Mouse (Mus musculus): ENCODE results near the gene Olfr995. TPM values are rescaled to one million over a fixed set of nuclear protein-coding genes. Genes with fewer than 3 reads are reported as not detected.

Gene Olfr995
- polyA plus RNA-seq (2012; ENCODE audit: insufficient read depth, insufficient read length, missing spikeins): not detected in 2 replicates

DNA sequence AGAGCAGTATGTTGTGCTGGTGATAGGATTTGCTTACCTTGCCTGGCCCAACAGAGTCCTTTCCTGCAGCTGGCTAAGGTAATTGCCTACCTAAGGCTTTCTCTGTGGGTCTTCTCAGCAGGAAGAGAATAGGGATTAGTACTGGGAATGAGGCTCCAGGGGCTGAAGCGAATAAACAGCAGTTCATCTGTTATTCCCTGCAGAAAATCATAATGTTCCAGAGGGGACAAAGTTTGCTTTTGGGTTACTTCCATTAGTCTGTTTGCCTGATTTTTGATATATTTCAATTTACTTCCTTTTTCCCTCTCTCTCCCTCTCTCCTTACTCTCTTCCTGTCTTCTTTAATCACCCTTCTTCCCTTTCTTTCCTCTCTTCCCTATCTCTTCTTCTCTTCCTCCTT lies at the start of gene Olfr995:
TSS of gene Olfr995 (minus strand) at position 101 of the 400 bp plus-strand sequence.
- Histone ChIP-seq H3K4me1 (ENCODE audit: control insufficient read depth, insufficient read depth, insufficient read length, low read length) (no peaks in the 10 kb centered on the region), H3K27ac (replicated peaks; ENCODE audit: low read depth, low read length) (no peak within 1 kb of the TSS), H3K4me3 (ENCODE audit: insufficient read depth, low read depth, low read length) (no peak within 1 kb of the TSS)

GRCm38 (mm10) chr2:85490396-85490795 lies 47.0 kb upstream of the Olfr995 start:
- no peak overlapping the region for H3K4me3 ChIP-seq (ENCODE audit: insufficient read depth, low read depth, low read length)
- no peak overlapping the region for H3K27ac ChIP-seq (replicated peaks; ENCODE audit: low read depth, low read length)
- no peaks in the 10 kb centered on the region for H3K4me1 ChIP-seq (ENCODE audit: control insufficient read depth, insufficient read depth, insufficient read length, low read length)

- Histone ChIP-seq H3K4me1 (ENCODE audit: control insufficient read depth, insufficient read depth, insufficient read length, low read length) (no peaks in the 10 kb centered on the region), H3K27ac (replicated peaks; ENCODE audit: low read depth, low read length) (no peak overlapping the region), H3K4me3 (ENCODE audit: insufficient read depth, low read depth, low read length) (no peak overlapping the region)
These were observed 23.4 kb upstream of the Olfr995 start for GRCm38 (mm10) chr2:85466801-85467325.

GRCm38 (mm10) chr2:85442546-85442945 lies 893 bp downstream of the Olfr995 start:
- H3K27ac ChIP-seq (replicated peaks; ENCODE audit: low read depth, low read length): no peak overlapping the region
- no peaks in the 10 kb centered on the region for H3K4me1 ChIP-seq (ENCODE audit: control insufficient read depth, insufficient read depth, insufficient read length, low read length)
- no peak overlapping the region for H3K4me3 ChIP-seq (ENCODE audit: insufficient read depth, low read depth, low read length)

DNA sequence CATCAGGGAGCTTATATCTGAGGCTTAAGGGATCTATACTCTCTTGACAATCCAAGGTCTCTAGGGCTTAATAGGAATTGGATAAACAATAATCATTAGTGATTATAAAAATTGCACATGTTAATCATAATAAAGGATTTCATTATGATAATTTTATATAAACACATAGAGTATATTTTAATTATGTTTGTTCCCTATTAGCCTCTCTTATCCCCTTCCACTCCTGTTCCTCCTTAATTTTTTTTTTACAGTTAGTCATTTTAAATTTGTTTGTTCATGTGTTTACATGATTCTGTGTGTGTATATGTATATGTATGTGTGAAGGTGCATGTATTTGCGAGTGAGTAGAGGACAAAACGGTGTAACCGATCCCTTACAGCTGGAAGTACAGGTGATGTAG lies 7.1 kb downstream of the Olfr995 start, which contains the start of gene Olfr994:
TSS of gene Olfr994 (minus strand) at position 101 of the 400 bp plus-strand sequence.
- Histone ChIP-seq H3K4me3 (ENCODE audit: insufficient read depth, low read depth, low read length) (no peak within 1 kb of the TSS), H3K4me1 (ENCODE audit: control insufficient read depth, insufficient read depth, insufficient read length, low read length) (no peaks in the 10 kb centered on the region), H3K27ac (replicated peaks; ENCODE audit: low read depth, low read length) (no peak within 1 kb of the TSS)

DNA sequence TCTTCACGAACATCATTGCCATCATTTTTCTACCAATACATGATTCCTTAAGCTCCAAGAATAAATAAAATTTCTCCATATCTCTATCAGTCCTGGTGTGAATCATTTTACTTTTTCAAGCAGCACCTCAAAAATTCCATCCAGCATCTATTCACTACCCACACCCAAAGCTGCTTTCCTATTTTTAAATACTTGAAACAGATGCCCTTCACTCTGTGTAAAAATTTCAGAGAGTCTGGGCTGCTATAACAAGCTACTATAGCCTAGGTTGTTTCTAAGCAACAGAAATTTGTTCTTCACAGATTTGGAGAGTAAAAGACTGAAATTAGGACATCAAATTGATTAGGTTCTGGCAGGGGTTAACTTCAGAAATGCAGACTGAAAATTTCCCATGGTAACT lies 17.5 kb downstream of the Olfr995 start:
- Histone ChIP-seq H3K4me3 (ENCODE audit: insufficient read depth, low read depth, low read length) (no peak overlapping the region), H3K27ac (replicated peaks; ENCODE audit: low read depth, low read length) (no peak overlapping the region), H3K4me1 (ENCODE audit: control insufficient read depth, insufficient read depth, insufficient read length, low read length) (no peaks in the 10 kb centered on the region)

DNA sequence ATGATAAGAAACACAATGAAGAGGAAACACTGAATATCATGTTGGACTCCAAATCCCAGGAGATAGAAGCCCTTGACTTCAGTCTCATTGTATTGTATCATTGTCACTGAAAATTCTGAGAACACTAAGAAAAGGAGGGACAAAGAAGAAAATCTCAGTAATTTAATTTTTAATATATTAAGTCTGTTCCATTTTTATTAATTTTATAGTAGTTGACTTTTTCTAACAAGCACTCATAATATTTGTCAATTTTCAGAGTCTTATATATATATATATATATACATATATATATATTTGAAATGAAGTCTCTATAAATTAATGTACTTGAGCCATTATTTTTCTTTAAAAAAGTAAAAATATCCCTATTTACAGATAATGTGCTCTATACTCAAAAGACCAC lies 28.7 kb downstream of the Olfr995 start, which contains the start of gene Olfr993:
TSS of gene Olfr993 (minus strand) at position 101 of the 400 bp plus-strand sequence.
- H3K27ac ChIP-seq (replicated peaks; ENCODE audit: low read depth, low read length): no peak within 1 kb of the TSS
- no peak within 1 kb of the TSS for H3K4me3 ChIP-seq (ENCODE audit: insufficient read depth, low read depth, low read length)
- H3K4me1 ChIP-seq (ENCODE audit: control insufficient read depth, insufficient read depth, insufficient read length, low read length): no peaks in the 10 kb centered on the region

GRCm38 (mm10) chr2:85409369-85409768 lies 34.1 kb downstream of the Olfr995 start, which contains the start of gene Olfr992:
Gene Olfr992, minus strand, starts transcription at chr2:85409469.
- Histone ChIP-seq H3K27ac (replicated peaks; ENCODE audit: low read depth, low read length) (no peak within 1 kb of the TSS), H3K4me3 (ENCODE audit: insufficient read depth, low read depth, low read length) (no peak within 1 kb of the TSS), H3K4me1 (ENCODE audit: control insufficient read depth, insufficient read depth, insufficient read length, low read length) (no peaks in the 10 kb centered on the region)

Other genes with a start within 250 kb of the Olfr995 start
- gene Lrrc55, start 246.4 kb downstream of the Olfr995 start, polyA plus RNA-seq (2012; ENCODE audit: insufficient read depth, insufficient read length, missing spikeins): 0.38 and 0.79 TPM in 2 replicates
- gene Olfr987, start 104.3 kb downstream of the Olfr995 start, polyA plus RNA-seq (2012; ENCODE audit: insufficient read depth, insufficient read length, missing spikeins): not detected in 2 replicates
- gene Olfr988, start 80.4 kb downstream of the Olfr995 start, polyA plus RNA-seq (2012; ENCODE audit: insufficient read depth, insufficient read length, missing spikeins): not detected in 2 replicates
- gene Olfr992, start 34.2 kb downstream of the Olfr995 start, polyA plus RNA-seq (2012; ENCODE audit: insufficient read depth, insufficient read length, missing spikeins): not detected in 2 replicates
- gene Olfr993, start 28.8 kb downstream of the Olfr995 start, polyA plus RNA-seq (2012; ENCODE audit: insufficient read depth, insufficient read length, missing spikeins): not detected in 2 replicates
- gene Olfr994, start 7.2 kb downstream of the Olfr995 start, polyA plus RNA-seq (2012; ENCODE audit: insufficient read depth, insufficient read length, missing spikeins): not detected in 2 replicates
- not detected in 2 replicates for gene 4833423E24Rik, start 75.4 kb upstream of the Olfr995 start, polyA plus RNA-seq (2012; ENCODE audit: insufficient read depth, insufficient read length, missing spikeins)
- not detected in 2 replicates for gene Olfr996, start 135.6 kb upstream of the Olfr995 start, polyA plus RNA-seq (2012; ENCODE audit: insufficient read depth, insufficient read length, missing spikeins)
- gene Olfr998, start 145.3 kb upstream of the Olfr995 start, polyA plus RNA-seq (2012; ENCODE audit: insufficient read depth, insufficient read length, missing spikeins): not detected in 2 replicates
- not detected in 2 replicates for gene Olfr1000, start 168.3 kb upstream of the Olfr995 start, polyA plus RNA-seq (2012; ENCODE audit: insufficient read depth, insufficient read length, missing spikeins)
- gene Olfr1002, start 207.1 kb upstream of the Olfr995 start, polyA plus RNA-seq (2012; ENCODE audit: insufficient read depth, insufficient read length, missing spikeins): not detected in 2 replicates
- not detected in 2 replicates for gene Olfr154, start 220.8 kb upstream of the Olfr995 start, polyA plus RNA-seq (2012; ENCODE audit: insufficient read depth, insufficient read length, missing spikeins)
- not detected in 2 replicates for gene Olfr1006, start 235.1 kb upstream of the Olfr995 start, polyA plus RNA-seq (2012; ENCODE audit: insufficient read depth, insufficient read length, missing spikeins)
- gene Olfr1008, start 245.8 kb upstream of the Olfr995 start, polyA plus RNA-seq (2012; ENCODE audit: insufficient read depth, insufficient read length, missing spikeins): not detected in 2 replicates